Comparison of ENCODE assay signal across 21 mouse cellular contexts in genomic region chr13:12559044-12559443, GRCm38 (mm10). TPM values are rescaled to one million over a fixed set of nuclear protein-coding genes. Genes with fewer than 3 reads are reported as not detected.
DNase-seq lines count a peak whose midpoint lies in the region; ATAC-seq and TF ChIP-seq lines count a peak whose summit lies in the region.
"Had no signal": no experiment of that assay in that cellular context is flagged by ENCODE, and none has a peak within 500 bp of the region (broad histone marks: within the 10 kb centered on the region; RNA-seq: fewer than 3 reads in every experiment).

No protein-coding gene starts in this region.

- H3K9me3 ChIP-seq in lung, embryonic 14.5 days (ENCODE audit: low read depth, low read length) = no peaks in the 10 kb centered on the region
- H3K9me3 ChIP-seq in lung, postnatal 0 days (ENCODE audit: low read length) = no peaks in the 10 kb centered on the region
- no peaks in the 10 kb centered on the region for H3K9me3 ChIP-seq in stomach, postnatal 0 days (ENCODE audit: control insufficient read depth, low read length)
- H3K9me3 ChIP-seq: embryonic facial prominence, embryonic 12.5 days; forebrain, embryonic 15.5 days; heart, embryonic 12.5 days; hindbrain, embryonic 10.5 days had no signal

- no peak for TF ChIP-seq CTCF in lung, embryonic 14.5 days (IDR thresholded peaks at IDR 0.05; ENCODE audit: low read depth)
- TF ChIP-seq CTCF in lung, postnatal 0 days (IDR thresholded peaks at IDR 0.05) = no peak
- peak; percentile 32 for TF ChIP-seq CTCF in stomach, postnatal 0 days (IDR thresholded peaks at IDR 0.05; ENCODE audit: low read depth)

- no peak overlapping the region for H3K27ac ChIP-seq in lung, embryonic 14.5 days (ENCODE audit: low read depth)
- H3K27ac ChIP-seq in lung, postnatal 0 days (ENCODE audit: low read length) = no peak overlapping the region
- H3K27ac ChIP-seq in stomach, postnatal 0 days (replicated peaks) = no peak overlapping the region
- H3K27ac ChIP-seq: embryonic facial prominence, embryonic 12.5 days; forebrain, embryonic 15.5 days; heart, adult 2 months; hindbrain, embryonic 10.5 days; hindbrain, embryonic 14.5 days had no signal

- no peaks in the 10 kb centered on the region for H3K4me1 ChIP-seq in lung, embryonic 14.5 days (ENCODE audit: insufficient read depth)
- no peaks in the 10 kb centered on the region for H3K4me1 ChIP-seq in lung, postnatal 0 days (ENCODE audit: insufficient read depth, low read depth, low read length)
- no peaks in the 10 kb centered on the region for H3K4me1 ChIP-seq in stomach, postnatal 0 days (replicated peaks; ENCODE audit: control insufficient read depth, insufficient read depth)
- H3K4me1 ChIP-seq: embryonic facial prominence, embryonic 12.5 days; forebrain, embryonic 15.5 days; heart, embryonic 12.5 days; hindbrain, embryonic 10.5 days had no signal

- H3K4me3 ChIP-seq in lung, embryonic 14.5 days (ENCODE audit: low read depth, low read length) = no peak overlapping the region
- H3K4me3 ChIP-seq in lung, postnatal 0 days (ENCODE audit: low read depth, low read length) = no peak overlapping the region
- H3K4me3 ChIP-seq in stomach, postnatal 0 days (ENCODE audit: low read depth, low read length) = no peak overlapping the region
- H3K4me3 ChIP-seq: embryonic facial prominence, embryonic 12.5 days; forebrain, embryonic 15.5 days; heart, adult 2 months; heart, embryonic 12.5 days; hindbrain, embryonic 10.5 days had no signal

- peak; percentile 16 for DNase-seq in heart, adult 11 months
- no peak for DNase-seq in heart, adult 8-10 months (ENCODE audit: low spot score)
- no peak for DNase-seq in lung, embryonic 14.5 days
- no peak for DNase-seq in lung, postnatal 0 days (ENCODE audit: low spot score)
- peak; percentile 34 to 46 for DNase-seq in B cell, adult 2 months
- no peak for DNase-seq in stomach, postnatal 0 days (ENCODE audit: low spot score)
- no peak for DNase-seq in thymus, postnatal 36 days
- DNase-seq: adrenal gland, postnatal 14 days; cerebellum, adult 11-12 months; cerebellum, adult 9-10 months; cerebellum, postnatal 25 days; gastrocnemius, postnatal 10 days; heart, adult 2 months had no signal

- H3K36me3 ChIP-seq in lung, embryonic 14.5 days (ENCODE audit: insufficient read depth) = no peaks in the 10 kb centered on the region
- H3K36me3 ChIP-seq in lung, postnatal 0 days (ENCODE audit: insufficient read depth, low read length) = no peaks in the 10 kb centered on the region
- no peaks in the 10 kb centered on the region for H3K36me3 ChIP-seq in stomach, postnatal 0 days (ENCODE audit: control insufficient read depth, insufficient read depth, low read length)
- H3K36me3 ChIP-seq: embryonic facial prominence, embryonic 12.5 days; forebrain, embryonic 15.5 days; heart, embryonic 12.5 days; hindbrain, embryonic 10.5 days had no signal

- H3K4me2 ChIP-seq in lung, embryonic 14.5 days = no peak overlapping the region
- no peak overlapping the region for H3K4me2 ChIP-seq in lung, postnatal 0 days (replicated peaks; ENCODE audit: low read depth, low read length)
- no peak overlapping the region for H3K4me2 ChIP-seq in stomach, postnatal 0 days (replicated peaks; ENCODE audit: low read depth)
- H3K4me2 ChIP-seq: embryonic facial prominence, embryonic 12.5 days; forebrain, embryonic 15.5 days; heart, embryonic 12.5 days; hindbrain, embryonic 14.5 days had no signal

- TF ChIP-seq EP300 in lung, postnatal 0 days (IDR thresholded peaks at IDR 0.05) = no peak
- no peak for TF ChIP-seq EP300 in stomach, postnatal 0 days (optimal IDR thresholded peaks at IDR 0.05)

- no peaks in the 10 kb centered on the region for H3K27me3 ChIP-seq in lung, embryonic 14.5 days (ENCODE audit: insufficient read depth, low read length)
- H3K27me3 ChIP-seq in lung, postnatal 0 days (replicated peaks; ENCODE audit: insufficient read depth, low read length) = no peaks in the 10 kb centered on the region
- no peaks in the 10 kb centered on the region for H3K27me3 ChIP-seq in stomach, postnatal 0 days (ENCODE audit: control insufficient read depth, insufficient read depth, low read length)
- H3K27me3 ChIP-seq: embryonic facial prominence, embryonic 12.5 days had no signal

- no peak overlapping the region for H3K9ac ChIP-seq in lung, embryonic 14.5 days
- H3K9ac ChIP-seq in lung, postnatal 0 days (replicated peaks; ENCODE audit: low read depth) = no peak overlapping the region
- no peak overlapping the region for H3K9ac ChIP-seq in stomach, postnatal 0 days (ENCODE audit: low read length)
- H3K9ac ChIP-seq: embryonic facial prominence, embryonic 12.5 days; forebrain, embryonic 15.5 days; heart, embryonic 12.5 days; hindbrain, embryonic 14.5 days had no signal

- 52% methylated on average over 3 of the region's 3 CpGs for WGBS in lung, embryonic 14.5 days
- WGBS in lung, postnatal 0 days = 53% methylated on average over 3 of the region's 3 CpGs
- 70% methylated on average over 3 of the region's 3 CpGs for WGBS in stomach, postnatal 0 days

- ATAC-seq in lung, embryonic 14.5 days (ENCODE audit: insufficient read depth) = peak; percentile 35; the same call in 1 of the 2 replicates
- ATAC-seq in lung, postnatal 0 days = no peak
- no peak for ATAC-seq in stomach, postnatal 0 days (ENCODE audit: low FRiP score, low TSS enrichment)
- ATAC-seq: activated CD4-positive, CD25-positive, alpha-beta regulatory T cell, adult 4 months; forebrain, embryonic 15.5 days; Patski had no signal

RNA-seq across cellular contexts. Expression of gene Ero1lb, which starts 6.6 kb away (rescaled TPM):
- 1 to 10 TPM; 1.6 to 2.7 (median 2.4) TPM for total RNA-seq in heart, adult 8-10 months (2022)
- 8.1 and 8.8 TPM in 2 replicates for polyA plus RNA-seq in lung, embryonic 14.5 days (2014; fragmentation: Nextera tagmentation; extraction: Ambion mirVana)
- 7.9 and 9.2 TPM in 2 replicates for polyA plus RNA-seq in lung, postnatal 0 days (2015; fragmentation: Nextera tagmentation; extraction: Ambion mirVana)
- polyA plus RNA-seq in stomach, postnatal 0 days (2015; fragmentation: Nextera tagmentation; extraction: Ambion mirVana) = 7.9 TPM in 2 replicates

RNA-seq across cellular contexts. Expression of gene Edaradd, which starts 38.8 kb away (rescaled TPM):
- total RNA-seq in heart, adult 8-10 months (2022) = under 1 TPM in 1 of 4 experiments, not detected in 3; 0.16 TPM
- polyA plus RNA-seq in lung, embryonic 14.5 days (2014; fragmentation: Nextera tagmentation; extraction: Ambion mirVana) = 1.2 and 1.9 TPM in 2 replicates
- 0.23 and 0.29 TPM in 2 replicates for polyA plus RNA-seq in lung, postnatal 0 days (2015; fragmentation: Nextera tagmentation; extraction: Ambion mirVana)
- polyA plus RNA-seq in stomach, postnatal 0 days (2015; fragmentation: Nextera tagmentation; extraction: Ambion mirVana) = 2.2 and 2.4 TPM in 2 replicates
- polyA plus RNA-seq: C2C12, Patski had no signal

Comparison
In these comparisons a context has a peak if more than half of its experiments do, and no peak if none do; other contexts are left out.
1. DNase-seq: peak in heart, adult 11 months (single experiment) and B cell, adult 2 months (2 of 2); none in heart, adult 8-10 months (single experiment), lung, embryonic 14.5 days (single experiment), lung, postnatal 0 days (single experiment), stomach, postnatal 0 days (single experiment) and thymus, postnatal 36 days (0 of 2).